Mouse (Mus musculus): Measurements from ENCODE around the gene Ube2v1. TPM values are rescaled to one million over a fixed set of nuclear protein-coding genes. Genes with fewer than 3 reads are reported as not detected.
A peak's percentile ranks its signal among the peaks of the same experiment; 100 is the strongest.
"Not testable (repeated sequence)": the region's sequence is repeated elsewhere in the genome, so short reads cannot be mapped to it uniquely, and the experiment has no call there.

The Ube2v1 gene
- polyA plus RNA-seq, 1 experiment from 2014 or later, result 280 TPM

DNA sequence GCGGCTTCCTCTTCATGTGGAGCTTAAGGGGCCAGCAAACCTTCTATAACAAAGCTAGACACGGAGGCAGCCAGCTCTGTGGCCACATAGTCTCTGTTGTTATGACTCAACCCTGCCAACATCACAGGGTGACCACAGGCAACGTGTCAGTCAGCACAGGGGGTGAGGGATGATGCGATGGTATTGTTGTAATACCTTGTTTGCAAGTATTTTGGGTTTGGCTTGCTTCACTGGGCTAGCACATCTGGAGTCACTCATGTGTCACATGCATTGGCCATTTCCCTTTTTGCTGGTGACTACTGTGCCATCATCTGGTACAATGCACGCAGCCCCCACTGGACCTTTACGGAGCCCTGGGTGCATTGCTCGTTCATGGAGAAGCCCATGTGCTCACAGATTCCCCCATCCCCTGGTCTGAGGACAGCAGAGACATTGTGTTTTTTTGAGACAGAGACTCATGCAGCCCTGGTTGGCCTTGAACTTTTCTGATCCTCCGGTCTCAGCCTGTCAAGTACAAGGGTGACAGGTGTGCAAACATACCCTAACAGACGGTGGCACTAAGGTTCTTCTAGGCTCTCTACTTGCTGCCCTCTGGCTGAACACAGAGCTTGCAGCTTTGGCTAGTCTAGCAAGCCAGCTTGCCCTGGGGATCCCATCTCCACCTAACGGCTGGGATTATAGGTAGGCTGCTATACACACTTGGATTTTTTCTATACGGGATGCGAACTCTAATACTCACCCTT, 17.6 kb upstream of the Ube2v1 start:
- Histone ChIP-seq H3K9ac (no peak overlapping the region), H3K4me3 (no peak overlapping the region), H3K4me1 (no peaks in the 10 kb centered on the region), H3K27me3 (no peaks in the 10 kb centered on the region), H3K27ac (no peak overlapping the region), H3K9me3 (no peaks in the 10 kb centered on the region), H3K36me3 (peaks cover 29% of the 10 kb centered on the region), H3K4me2 (no peak overlapping the region)
- 74% methylated on average over 12 of the region's 12 CpGs for WGBS
- ATAC-seq (ENCODE audit: borderline replicate concordance, extremely low read depth, low FRiP score, low TSS enrichment), result no peak

DNA sequence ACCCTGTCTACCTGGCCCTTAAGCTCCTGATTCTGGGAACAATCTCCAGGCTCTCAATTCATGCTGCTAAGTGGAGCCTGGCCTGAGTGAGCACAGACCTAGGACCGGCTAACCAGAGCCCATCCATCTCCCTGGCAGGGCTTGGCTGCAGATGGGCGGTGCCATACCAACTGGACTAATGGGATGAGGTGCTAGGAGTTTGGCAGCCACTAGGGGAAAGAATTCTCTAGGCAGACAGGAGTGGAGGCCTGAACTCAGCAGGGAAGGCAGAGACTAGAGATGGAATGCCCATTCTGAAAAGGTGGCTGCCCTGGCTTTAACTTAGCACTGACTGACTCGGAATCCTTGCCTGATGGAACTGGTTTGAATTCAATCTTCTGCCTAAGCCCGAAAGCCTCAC, 14.5 kb upstream of the Ube2v1 start:
- no peaks in the 10 kb centered on the region for H3K4me1 ChIP-seq
- peaks cover 32% of the 10 kb centered on the region for H3K36me3 ChIP-seq
- no peaks in the 10 kb centered on the region for H3K27me3 ChIP-seq
- ATAC-seq (ENCODE audit: borderline replicate concordance, extremely low read depth, low FRiP score, low TSS enrichment), result no peak
- H3K9ac ChIP-seq, result no peak overlapping the region
- no peak overlapping the region for H3K27ac ChIP-seq
- no peak overlapping the region for H3K4me3 ChIP-seq
- H3K9me3 ChIP-seq, result no peaks in the 10 kb centered on the region
- H3K4me2 ChIP-seq, result no peak overlapping the region
- WGBS, result 56% methylated on average over 4 of the region's 4 CpGs

DNA sequence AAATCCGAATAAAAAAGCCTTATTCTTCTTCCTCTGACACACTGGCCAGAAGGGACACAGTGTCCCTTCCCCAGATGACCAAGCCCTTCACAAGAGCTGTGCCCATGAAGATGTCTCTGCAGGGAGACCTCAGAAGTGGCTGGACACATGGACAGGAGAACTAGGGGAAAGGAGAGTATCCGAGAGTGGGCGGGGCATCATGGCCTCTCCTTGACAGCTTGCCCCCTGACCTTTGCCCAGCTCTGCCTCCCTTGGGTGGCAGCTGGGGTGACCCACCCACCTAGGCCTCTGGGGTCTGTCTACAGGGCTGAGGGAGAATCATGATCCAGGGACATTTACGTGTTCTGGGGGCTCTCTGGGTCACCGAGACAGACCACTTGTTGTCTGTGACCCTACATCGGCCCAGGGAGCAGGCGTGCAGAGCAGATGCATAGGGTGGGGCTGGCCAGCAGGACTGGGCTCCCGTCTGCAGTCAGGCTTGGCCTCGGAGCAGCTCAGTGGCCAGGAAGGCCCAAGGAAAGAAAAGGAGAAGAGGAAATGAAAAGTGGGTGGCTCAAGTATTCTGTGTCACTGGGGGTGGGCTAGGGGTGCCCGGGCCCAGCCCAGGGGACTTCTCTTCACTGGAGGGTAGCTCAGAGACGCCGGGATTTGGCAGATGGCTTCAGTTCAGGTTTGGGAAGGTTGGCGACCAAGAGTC, 11.6 kb upstream of the Ube2v1 start:
- H3K27me3 ChIP-seq; H3K27ac ChIP-seq; H3K4me2 ChIP-seq; H3K9me3 ChIP-seq; H3K9ac ChIP-seq; H3K4me3 ChIP-seq; ATAC-seq (ENCODE audit: borderline replicate concordance, extremely low read depth, low FRiP score, low TSS enrichment); H3K4me1 ChIP-seq: not testable (repeated sequence)
- 80% methylated on average over 13 of the region's 13 CpGs for WGBS
- H3K36me3 ChIP-seq, result peaks cover 32% of the 10 kb centered on the region

DNA sequence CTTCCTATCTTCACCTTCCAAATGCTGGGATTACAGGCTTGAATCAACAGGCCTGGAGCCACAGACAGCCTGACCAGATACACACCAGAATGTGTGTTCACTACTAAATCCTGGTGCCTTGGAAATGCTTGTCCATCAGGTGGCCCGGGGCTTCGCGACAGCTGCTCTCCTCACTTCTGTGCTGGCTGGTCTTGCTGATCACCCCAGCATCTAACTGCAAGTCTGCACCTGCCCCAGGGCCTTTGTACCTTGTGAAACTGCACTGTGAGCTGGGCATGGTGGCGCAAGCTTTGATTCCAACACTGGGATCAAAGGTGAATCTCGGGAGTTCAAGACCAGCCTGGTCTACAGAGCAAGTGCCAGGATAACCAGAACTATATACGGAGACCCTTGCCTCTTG, 10.3 kb upstream of the Ube2v1 start:
- H3K4me1 ChIP-seq, result no peaks in the 10 kb centered on the region
- no peak overlapping the region for H3K27ac ChIP-seq
- H3K4me2 ChIP-seq, result no peak overlapping the region
- no peaks in the 10 kb centered on the region for H3K9me3 ChIP-seq
- no peak overlapping the region for H3K9ac ChIP-seq
- H3K4me3 ChIP-seq, result no peak overlapping the region
- 89% methylated on average over 6 of the region's 6 CpGs for WGBS
- ATAC-seq (ENCODE audit: borderline replicate concordance, extremely low read depth, low FRiP score, low TSS enrichment), result no peak
- peaks cover 22% of the 10 kb centered on the region for H3K36me3 ChIP-seq
- no peaks in the 10 kb centered on the region for H3K27me3 ChIP-seq

DNA sequence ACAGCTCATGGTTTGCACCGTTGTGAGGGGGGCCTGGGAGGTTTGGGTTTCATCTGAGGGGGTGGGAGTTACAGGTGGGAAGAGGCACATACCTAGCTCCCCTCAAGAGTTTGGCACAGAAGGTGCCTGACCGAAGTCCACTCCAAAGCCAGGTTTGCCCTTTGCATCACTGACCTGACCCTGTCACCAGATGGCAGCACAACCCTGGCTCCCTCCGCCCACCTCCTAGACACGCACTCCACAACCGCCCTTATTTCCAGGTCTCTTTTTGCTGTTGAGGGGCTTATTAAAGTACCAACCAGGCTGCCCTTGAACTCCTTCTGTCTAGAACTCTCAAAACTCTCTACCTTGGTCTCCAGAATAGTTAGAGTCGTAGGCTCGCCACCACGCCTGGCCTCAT, 9.4 kb upstream of the Ube2v1 start:
- Histone ChIP-seq H3K4me2 (no peak overlapping the region), H3K4me1 (no peaks in the 10 kb centered on the region), H3K4me3 (no peak overlapping the region), H3K9me3 (no peaks in the 10 kb centered on the region), H3K27ac (no peak overlapping the region), H3K36me3 (peaks cover 22% of the 10 kb centered on the region), H3K27me3 (no peaks in the 10 kb centered on the region), H3K9ac (no peak overlapping the region)
- 41% methylated on average over 8 of the region's 8 CpGs for whole genome bisulfite sequencing
- no peak for ATAC-seq (ENCODE audit: borderline replicate concordance, extremely low read depth, low FRiP score, low TSS enrichment)

DNA sequence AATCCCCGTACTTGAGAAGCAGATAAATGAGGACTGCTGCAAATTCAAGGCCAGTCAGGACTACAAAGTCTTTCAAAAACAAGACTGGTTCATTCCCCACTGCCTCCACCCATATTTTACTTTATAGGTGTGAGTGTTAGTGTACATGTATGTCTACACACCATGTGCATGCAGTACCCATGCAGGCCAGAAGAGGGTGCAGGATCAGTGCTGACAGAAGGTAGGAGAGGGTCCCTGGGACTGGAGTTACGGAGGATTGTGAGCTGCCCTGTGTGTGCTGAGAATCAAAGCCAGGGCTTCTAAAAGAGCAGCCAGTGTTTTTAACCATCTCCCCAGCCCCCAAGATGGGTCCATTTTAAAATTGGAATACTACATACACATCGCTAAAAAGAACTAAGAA, 8.4 kb upstream of the Ube2v1 start:
- H3K4me2 ChIP-seq, result no peak overlapping the region
- 80% methylated on average over 3 of the region's 3 CpGs for WGBS
- no peak overlapping the region for H3K9ac ChIP-seq
- H3K4me3 ChIP-seq, result no peak overlapping the region
- ATAC-seq (ENCODE audit: borderline replicate concordance, extremely low read depth, low FRiP score, low TSS enrichment), result no peak
- no peaks in the 10 kb centered on the region for H3K9me3 ChIP-seq
- H3K27me3 ChIP-seq, result no peaks in the 10 kb centered on the region
- H3K36me3 ChIP-seq, result peaks cover 14% of the 10 kb centered on the region
- no peak overlapping the region for H3K27ac ChIP-seq
- no peaks in the 10 kb centered on the region for H3K4me1 ChIP-seq

DNA sequence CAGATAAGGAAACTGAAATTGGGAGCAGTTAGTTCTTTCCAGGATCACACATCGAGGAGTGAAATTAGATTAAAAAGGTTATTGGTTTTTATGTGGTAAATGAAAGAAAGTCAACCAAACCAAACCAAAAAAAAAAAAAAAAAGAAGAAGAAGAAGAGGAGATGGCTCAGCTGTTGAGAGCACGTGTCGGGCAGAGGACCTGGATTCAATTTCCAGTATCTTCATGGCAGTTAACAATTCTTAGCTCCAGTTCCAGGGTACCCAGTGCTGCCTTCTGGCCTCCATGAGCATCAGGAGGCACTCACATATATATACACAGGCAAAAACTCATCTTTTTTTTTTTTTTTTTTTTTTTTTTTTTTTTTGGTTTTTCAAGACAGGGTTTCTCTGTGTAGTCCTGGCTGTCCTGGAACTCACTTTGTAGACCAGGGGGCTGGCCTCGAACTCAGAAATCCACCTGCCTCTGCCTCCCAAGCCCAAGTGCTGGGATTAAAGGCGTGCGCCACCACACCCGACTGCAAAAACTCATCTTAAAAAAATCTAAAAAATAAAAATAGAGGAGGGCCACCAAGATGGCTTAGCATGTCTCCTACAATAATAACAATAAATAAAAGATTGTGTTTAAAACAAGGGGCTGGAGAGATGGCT, 3.1 kb upstream of the Ube2v1 start:
- peaks cover 31% of the 10 kb centered on the region for H3K4me1 ChIP-seq
- H3K27ac ChIP-seq, result no peak overlapping the region
- WGBS, result 70% methylated on average over 7 of the region's 7 CpGs
- no peak overlapping the region for H3K9ac ChIP-seq
- H3K4me2 ChIP-seq, result peak overlapping the region; percentile 61
- no peaks in the 10 kb centered on the region for H3K27me3 ChIP-seq
- ATAC-seq (ENCODE audit: borderline replicate concordance, extremely low read depth, low FRiP score, low TSS enrichment), result no peak
- H3K9me3 ChIP-seq, result no peaks in the 10 kb centered on the region
- no peaks in the 10 kb centered on the region for H3K36me3 ChIP-seq
- peak overlapping the region; percentile 32 for H3K4me3 ChIP-seq

DNA sequence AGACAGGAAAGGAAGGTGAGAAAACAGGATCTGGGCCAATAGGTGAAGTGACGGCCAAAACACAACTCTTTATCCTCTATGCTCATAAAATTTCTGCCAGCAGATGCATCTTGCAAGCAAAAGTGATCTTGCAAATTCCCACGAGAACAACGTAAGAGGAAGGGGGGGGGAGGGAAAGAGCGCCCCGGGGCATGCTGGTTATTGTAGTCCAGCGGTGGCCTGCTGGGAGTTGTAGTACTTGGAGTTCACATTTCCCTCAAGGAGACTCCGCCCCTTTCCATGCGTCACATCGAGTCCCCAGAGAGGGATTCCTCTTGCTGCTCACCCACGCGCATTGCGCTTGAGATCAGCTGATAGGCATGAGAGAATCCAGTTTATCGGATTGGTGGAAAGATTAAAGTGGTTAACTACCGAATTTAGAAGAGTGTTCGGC, 2.5 kb upstream of the Ube2v1 start:
- Histone ChIP-seq H3K9me3 (no peaks in the 10 kb centered on the region), H3K4me3 (peak overlapping the region; percentile 32), H3K4me2 (peak overlapping the region; percentile 61), H3K27ac (peak overlapping the region; percentile 46; the same call in 1 of the 2 replicates), H3K36me3 (no peaks in the 10 kb centered on the region), H3K4me1 (peaks cover 38% of the 10 kb centered on the region), H3K27me3 (no peaks in the 10 kb centered on the region), H3K9ac (peak overlapping the region; percentile 44)
- WGBS, result under 1% methylated on average over 15 of the region's 15 CpGs
- peak; percentile 82 for ATAC-seq (ENCODE audit: borderline replicate concordance, extremely low read depth, low FRiP score, low TSS enrichment)

DNA sequence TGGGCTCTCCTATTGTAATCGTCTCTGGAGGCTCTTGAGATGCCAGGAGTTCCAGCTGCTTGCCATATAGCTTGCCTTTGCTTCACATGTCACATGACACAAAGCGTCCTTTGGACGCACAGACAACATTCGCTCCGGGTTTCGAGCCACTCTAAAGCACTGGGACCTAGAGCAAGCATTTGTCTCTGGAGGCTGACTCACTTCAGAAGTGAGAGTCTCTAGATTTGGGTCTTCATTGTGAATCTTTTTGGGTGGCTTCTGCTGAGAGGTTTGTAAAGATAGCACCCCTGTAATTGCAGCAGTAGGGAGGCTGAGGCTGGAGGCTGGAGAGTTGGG, 1.6 kb upstream of the Ube2v1 start:
- peaks cover 46% of the 10 kb centered on the region for H3K4me1 ChIP-seq
- no peaks in the 10 kb centered on the region for H3K27me3 ChIP-seq
- H3K36me3 ChIP-seq, result no peaks in the 10 kb centered on the region
- no peak overlapping the region for H3K4me3 ChIP-seq
- no peak for ATAC-seq (ENCODE audit: borderline replicate concordance, extremely low read depth, low FRiP score, low TSS enrichment)
- no peaks in the 10 kb centered on the region for H3K9me3 ChIP-seq
- peak overlapping the region; percentile 61; the same call in 1 of the 2 replicates for H3K4me2 ChIP-seq
- 78% methylated on average over 6 of the region's 6 CpGs for whole genome bisulfite sequencing
- H3K27ac ChIP-seq, result peak overlapping the region; percentile 46; the same call in 1 of the 2 replicates
- H3K9ac ChIP-seq, result peak overlapping the region; percentile 44; the same call in 1 of the 2 replicates

DNA sequence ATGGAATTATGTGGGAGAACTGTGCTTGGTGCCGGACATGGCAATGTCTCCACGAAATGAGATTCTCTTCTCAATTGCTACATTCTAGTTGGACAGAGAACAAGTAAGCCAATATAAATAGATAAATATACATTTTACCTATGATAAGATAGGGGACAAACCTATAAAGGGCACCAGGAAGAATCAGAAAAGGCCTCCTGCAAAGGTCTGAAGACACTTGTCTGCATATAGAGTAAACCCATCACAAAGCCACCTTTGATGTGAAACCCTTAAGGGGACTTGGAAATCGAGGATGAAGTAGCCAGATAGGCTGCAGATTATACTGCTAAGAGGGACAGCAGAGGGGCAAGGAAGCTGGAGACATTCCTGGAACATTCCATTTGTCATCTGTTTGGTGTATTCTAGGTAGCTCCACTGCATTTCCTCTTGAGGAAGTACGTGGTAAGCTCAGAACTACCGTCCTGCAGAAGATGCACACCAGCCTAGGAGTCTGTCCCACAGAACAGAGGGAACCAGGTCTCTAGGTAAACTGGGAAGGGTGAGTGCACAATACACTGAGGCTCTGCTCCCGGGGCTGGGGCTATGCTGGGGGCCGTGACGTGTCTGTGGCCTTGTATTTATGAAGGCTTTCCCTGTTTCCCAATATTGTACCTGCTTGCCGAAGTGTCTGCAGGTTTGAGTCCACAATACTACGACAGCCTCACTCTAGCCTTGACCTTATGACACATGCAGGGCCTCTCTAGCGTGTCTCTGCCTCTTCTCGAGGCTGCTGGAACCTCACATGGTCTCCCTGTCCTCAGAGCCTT, 1.0 kb upstream of the Ube2v1 start:
- peak overlapping the region; percentile 72 for H3K4me3 ChIP-seq
- no peak for ATAC-seq (ENCODE audit: borderline replicate concordance, extremely low read depth, low FRiP score, low TSS enrichment)
- peak overlapping the region; percentile 86 for H3K27ac ChIP-seq
- H3K36me3 ChIP-seq, result no peaks in the 10 kb centered on the region
- peaks cover 50% of the 10 kb centered on the region for H3K4me1 ChIP-seq
- H3K9me3 ChIP-seq, result no peaks in the 10 kb centered on the region
- no peaks in the 10 kb centered on the region for H3K27me3 ChIP-seq
- H3K4me2 ChIP-seq, result peak overlapping the region; percentile 62
- H3K9ac ChIP-seq, result peak overlapping the region; percentile 79; the same call in 1 of the 2 replicates
- 68% methylated on average over 12 of the region's 12 CpGs for WGBS

DNA sequence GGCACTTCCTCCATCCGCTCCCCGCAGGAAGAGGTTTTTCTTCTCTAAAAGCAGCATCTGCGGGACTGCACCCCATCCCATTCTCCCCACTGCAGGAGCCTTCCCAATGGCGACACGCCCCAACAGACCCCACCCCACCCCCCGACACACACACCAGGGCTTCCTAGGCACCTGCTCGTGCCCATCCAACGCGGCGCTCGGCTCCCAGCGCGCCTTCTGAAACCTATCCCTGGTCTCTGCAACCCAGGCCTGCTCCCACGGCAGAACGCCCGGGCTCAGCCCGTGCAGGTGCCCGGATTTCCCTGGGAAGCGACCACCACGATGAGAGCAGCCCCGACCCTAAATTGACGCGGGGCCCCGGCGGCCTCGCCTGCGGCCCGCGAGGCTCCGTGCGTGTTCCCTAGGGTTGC, 709 bp downstream of the Ube2v1 start:
- WGBS, result under 1% methylated on average over 30 of the region's 31 CpGs
- H3K27ac ChIP-seq, result peak overlapping the region; percentile 86
- H3K4me2 ChIP-seq, result peak overlapping the region; percentile 80
- no peak for ATAC-seq (ENCODE audit: borderline replicate concordance, extremely low read depth, low FRiP score, low TSS enrichment)
- no peaks in the 10 kb centered on the region for H3K27me3 ChIP-seq
- H3K36me3 ChIP-seq, result 0 out of 2 replicates have a peak, but pooled peaks cover 5% of the 10 kb centered on the region
- peak overlapping the region; percentile 72 for H3K4me3 ChIP-seq
- H3K4me1 ChIP-seq, result peaks cover 50% of the 10 kb centered on the region
- no peaks in the 10 kb centered on the region for H3K9me3 ChIP-seq
- peak overlapping the region; percentile 79 for H3K9ac ChIP-seq
